Mouse (Mus musculus) heart, adult 10 weeks (tissue): ENCODE results near the gene Btbd35f4. TPM values are rescaled to one million over a fixed set of nuclear protein-coding genes. Genes with fewer than 3 reads are reported as not detected.

ENCODE experiments used
- polyA plus RNA-seq: library from polyadenylated mRNA; stranded (reverse); fragments of 350-450 nt; fragmentation: Illumina TruSeq; extraction: RNeasy Lipid Tissue Mini Kit (QIAGEN cat#74804); gene quantifications from one replicate; pipeline ENCODE4 v1.2.3, GENCODE M21; 2014; ENCODE audit warnings: low read depth, low replicate concordance

Gene Btbd35f4
- polyA plus RNA-seq = not detected

GRCm38 (mm10) chrX:4800196-4800595 lies at the start of gene Btbd35f4:
Gene Btbd35f4, plus strand, starts transcription at chrX:4800496.

Other genes with a start within 250 kb of the Btbd35f4 start
- gene Btbd35f27, start 151.6 kb downstream of the Btbd35f4 start, polyA plus RNA-seq = not detected